Mouse (Mus musculus) brain, embryonic 14.5 days (tissue): ENCODE data around the gene Resp18.

Experiments used
- CTCF ChIP-seq: fragments of 200-500 bp; IDR thresholded peaks from 2 replicates; pipeline ENCODE4 v1.5.1; 2012; ENCODE audit warnings: inconsistent platforms, mild to moderate bottlenecking, moderate library complexity, borderline replicate concordance; ENCODE audit not compliant: insufficient read depth, insufficient read length; ENCODE audit errors: extremely low read depth
- POLR2A ChIP-seq: fragments of 200-500 bp; IDR thresholded peaks from 2 replicates; pipeline ENCODE4 v1.6.1; 2012; ENCODE audit warnings: mild to moderate bottlenecking, inconsistent platforms, borderline replicate concordance; ENCODE audit not compliant: poor library complexity, insufficient read depth, insufficient read length, severe bottlenecking; ENCODE audit errors: extremely low read depth

- TF ChIP-seq POLR2A: no peak
- TF ChIP-seq CTCF: no peak
Measured at GRCm38 (mm10) chr1:75252308-75252707, 25.9 kb downstream of the Resp18 start.
